Mouse (Mus musculus) heart, embryonic 12.5 days (tissue): ENCODE measurements around the gene Lgals1. TPM values are rescaled to one million over a fixed set of nuclear protein-coding genes. Genes with fewer than 3 reads are reported as not detected.
A peak's percentile ranks its signal among the peaks of the same experiment; 100 is the strongest.

Experiments
- ATAC-seq: fragments of 200-750 bp; cut with Nextera tagmentation; 2 replicates; pipeline ENCODE4 v1.8.0; 2017; ENCODE audit warnings: moderate TSS enrichment, moderate library complexity; ENCODE audit not compliant: insufficient number of reproducible peaks, low FRiP score
- H3K27ac ChIP-seq: fragments of 300-500 bp; sonication (generic); 2 replicates; pipeline ENCODE4 v1.5.1; 2016; ENCODE audit warnings: mild to moderate bottlenecking, moderate library complexity; ENCODE audit not compliant: poor library complexity, severe bottlenecking
- H3K27me3 ChIP-seq: fragments of 300-500 bp; sonication (generic); replicated peaks from 2 replicates; pipeline ENCODE4 v1.6.1; 2016; ENCODE audit warnings: mild to moderate bottlenecking, moderate library complexity
- H3K36me3 ChIP-seq: fragments of 300-500 bp; sonication (generic); 2 replicates; pipeline ENCODE4 v1.6.1; 2016; ENCODE audit warnings: mild to moderate bottlenecking, moderate library complexity
- H3K4me1 ChIP-seq: fragments of 300-500 bp; sonication (generic); replicated peaks from 2 replicates; pipeline ENCODE4 v1.6.1; 2016; ENCODE audit warnings: mild to moderate bottlenecking
- H3K4me2 ChIP-seq: fragments of 300-500 bp; sonication (generic); 2 replicates; pipeline ENCODE4 v1.6.1; 2016; ENCODE audit warnings: mild to moderate bottlenecking, moderate library complexity
- H3K4me3 ChIP-seq: fragments of 300-500 bp; sonication (generic); 2 replicates; pipeline ENCODE4 v1.5.1; 2016; ENCODE audit warnings: mild to moderate bottlenecking
- H3K9ac ChIP-seq: fragments of 300-500 bp; sonication (generic); 2 replicates; pipeline ENCODE4 v1.6.1; 2016; ENCODE audit warnings: mild to moderate bottlenecking, moderate library complexity
- H3K9me3 ChIP-seq: fragments of 300-500 bp; sonication (generic); replicated peaks from 2 replicates; pipeline ENCODE4 v1.6.1; 2016; ENCODE audit warnings: mild to moderate bottlenecking, moderate library complexity
- WGBS: fragments of 180-500 bp; shearing (Covaris S2); methylation state at CpG from one replicate; pipeline ENCODE4 v1.1.7; 2016; 5-methylcytosine and 5-hydroxymethylcytosine counted together
- polyA plus RNA-seq: library from polyadenylated mRNA; unstranded; fragments of >200 nt; fragmentation: Nextera tagmentation; extraction: Ambion mirVana; gene quantifications from 2 replicates; pipeline ENCODE4 v1.2.1, GENCODE M21; 2016

Lgals1 gene
- polyA plus RNA-seq, 1 experiment from 2014 or later = 690 TPM

- H3K4me2 ChIP-seq = peak overlapping the region; percentile 68
- H3K27me3 ChIP-seq = peaks cover 12% of the 10 kb centered on the region
- peak; percentile 54; the same call in 1 of the 2 replicates for ATAC-seq
- peak overlapping the region; percentile 43 for H3K4me3 ChIP-seq
- no peak overlapping the region for H3K27ac ChIP-seq
- H3K4me1 ChIP-seq = peaks cover 15% of the 10 kb centered on the region; the same call in 1 of the 2 replicates
- no peaks in the 10 kb centered on the region for H3K9me3 ChIP-seq
- peak overlapping the region; percentile 57 for H3K9ac ChIP-seq
- H3K36me3 ChIP-seq = peaks cover 42% of the 10 kb centered on the region
- WGBS = 2% methylated on average over 9 of the region's 9 CpGs
Measured at GRCm38 (mm10) chr15:78942663-78943062, 16.1 kb downstream of the Lgals1 start.

GRCm38 (mm10) chr15:78946232-78946631 lies 19.7 kb downstream of the Lgals1 start:
- peaks cover 12% of the 10 kb centered on the region for H3K27me3 ChIP-seq
- no peaks in the 10 kb centered on the region for H3K9me3 ChIP-seq
- H3K27ac ChIP-seq = no peak overlapping the region

GRCm38 (mm10) chr15:78947657-78948056 lies 21.1 kb downstream of the Lgals1 start, which contains the start of gene Triobp:
Gene Triobp (plus strand): TSS chr15:78947724.
- H3K27me3 ChIP-seq = peaks cover 12% of the 10 kb centered on the region
- H3K4me3 ChIP-seq = peak within 1 kb of the TSS; percentile 48
- peak within 1 kb of the TSS; percentile 81 for H3K4me2 ChIP-seq
- ATAC-seq = peak; percentile 93
- H3K4me1 ChIP-seq = peaks cover 17% of the 10 kb centered on the region
- H3K36me3 ChIP-seq = 0 out of 2 replicates have a peak, but pooled peaks cover 4% of the 10 kb centered on the region
- under 1% methylated on average over 24 of the region's 24 CpGs for WGBS
- no peaks in the 10 kb centered on the region for H3K9me3 ChIP-seq
- peak within 1 kb of the TSS; percentile 62 for H3K9ac ChIP-seq
- no peak within 1 kb of the TSS for H3K27ac ChIP-seq

More at GRCm38 (mm10) chr15:78946232-78946631, 19.7 kb downstream of the Lgals1 start:
- Histone ChIP-seq H3K4me1 (peaks cover 20% of the 10 kb centered on the region), H3K36me3 (peaks cover 7% of the 10 kb centered on the region), H3K4me3 (no peak overlapping the region), H3K4me2 (no peak overlapping the region), H3K9ac (no peak overlapping the region)
- ATAC-seq = no peak
- 75% methylated on average over 7 of the region's 7 CpGs for WGBS

GRCm38 (mm10) chr15:78948152-78948725 lies 21.7 kb downstream of the Lgals1 start:
- Histone ChIP-seq H3K4me2 (peak overlapping the region; percentile 81), H3K27ac (no peak overlapping the region)

GRCm38 (mm10) chr15:78948883-78949282 lies 22.4 kb downstream of the Lgals1 start:
- Histone ChIP-seq H3K27me3 (peaks cover 12% of the 10 kb centered on the region), H3K9ac (no peak overlapping the region), H3K4me1 (peaks cover 10% of the 10 kb centered on the region), H3K27ac (no peak overlapping the region), H3K4me3 (no peak overlapping the region), H3K4me2 (no peak overlapping the region), H3K9me3 (no peaks in the 10 kb centered on the region), H3K36me3 (peaks cover 6% of the 10 kb centered on the region; the same call in 1 of the 2 replicates)
- no peak for ATAC-seq
- WGBS = 94% methylated on average over 3 of the region's 3 CpGs

More at GRCm38 (mm10) chr15:78948152-78948725, 21.7 kb downstream of the Lgals1 start:
- 0 out of 2 replicates have a peak, but pooled peaks cover 4% of the 10 kb centered on the region for H3K36me3 ChIP-seq
- peaks cover 12% of the 10 kb centered on the region for H3K27me3 ChIP-seq
- H3K4me1 ChIP-seq = peaks cover 11% of the 10 kb centered on the region
- H3K4me3 ChIP-seq = peak overlapping the region; percentile 48
- H3K9ac ChIP-seq = peak overlapping the region; percentile 62
- WGBS = 10% methylated on average over 11 of the region's 11 CpGs
- no peaks in the 10 kb centered on the region for H3K9me3 ChIP-seq
- no peak for ATAC-seq

GRCm38 (mm10) chr15:78955663-78956062 lies 29.1 kb downstream of the Lgals1 start:
- Histone ChIP-seq H3K36me3 (peaks cover 15% of the 10 kb centered on the region), H3K27ac (no peak overlapping the region), H3K4me1 (peaks cover 7% of the 10 kb centered on the region; the same call in 1 of the 2 replicates), H3K27me3 (peaks cover 8% of the 10 kb centered on the region; the same call in 1 of the 2 replicates), H3K9me3 (no peaks in the 10 kb centered on the region), H3K9ac (no peak overlapping the region), H3K4me2 (no peak overlapping the region), H3K4me3 (no peak overlapping the region)
- WGBS = 58% methylated on average over 3 of the region's 3 CpGs
- no peak for ATAC-seq

- Histone ChIP-seq H3K4me3 (no peak overlapping the region), H3K27me3 (peaks cover 8% of the 10 kb centered on the region; the same call in 1 of the 2 replicates), H3K4me2 (no peak overlapping the region), H3K9ac (peak overlapping the region; percentile 36; the same call in 1 of the 2 replicates), H3K36me3 (peaks cover 15% of the 10 kb centered on the region), H3K4me1 (peaks cover 7% of the 10 kb centered on the region; the same call in 1 of the 2 replicates), H3K27ac (no peak overlapping the region), H3K9me3 (no peaks in the 10 kb centered on the region)
- 62% methylated on average over 4 of the region's 4 CpGs for WGBS
- ATAC-seq = no peak
Measured at GRCm38 (mm10) chr15:78956351-78956750, 29.8 kb downstream of the Lgals1 start.

GRCm38 (mm10) chr15:78957021-78957420 lies 30.5 kb downstream of the Lgals1 start:
- Histone ChIP-seq H3K27ac (no peak overlapping the region), H3K36me3 (peaks cover 15% of the 10 kb centered on the region), H3K9me3 (no peaks in the 10 kb centered on the region), H3K4me3 (no peak overlapping the region), H3K27me3 (peaks cover 8% of the 10 kb centered on the region; the same call in 1 of the 2 replicates), H3K4me2 (no peak overlapping the region), H3K9ac (peak overlapping the region; percentile 36; the same call in 1 of the 2 replicates), H3K4me1 (peaks cover 7% of the 10 kb centered on the region; the same call in 1 of the 2 replicates)
- ATAC-seq = no peak
- WGBS = 52% methylated on average over 15 of the region's 15 CpGs

GRCm38 (mm10) chr15:78959537-78959936 lies 33.0 kb downstream of the Lgals1 start:
- Histone ChIP-seq H3K36me3 (0 out of 2 replicates have a peak, but pooled peaks cover 5% of the 10 kb centered on the region), H3K27ac (no peak overlapping the region), H3K4me1 (peaks cover 12% of the 10 kb centered on the region; the same call in 1 of the 2 replicates), H3K4me2 (no peak overlapping the region), H3K9me3 (no peaks in the 10 kb centered on the region), H3K9ac (no peak overlapping the region), H3K4me3 (no peak overlapping the region), H3K27me3 (peaks cover 8% of the 10 kb centered on the region; the same call in 1 of the 2 replicates)
- no peak for ATAC-seq
- WGBS = 87% methylated on average over 11 of the region's 11 CpGs

- WGBS = 73% methylated on average over 4 of the region's 4 CpGs
- Histone ChIP-seq H3K4me3 (no peak overlapping the region), H3K27ac (no peak overlapping the region), H3K36me3 (0 out of 2 replicates have a peak, but pooled peaks cover 5% of the 10 kb centered on the region), H3K9me3 (no peaks in the 10 kb centered on the region), H3K4me1 (peaks cover 12% of the 10 kb centered on the region; the same call in 1 of the 2 replicates), H3K4me2 (no peak overlapping the region), H3K9ac (no peak overlapping the region), H3K27me3 (peaks cover 8% of the 10 kb centered on the region; the same call in 1 of the 2 replicates)
- ATAC-seq = no peak
Measured at GRCm38 (mm10) chr15:78960088-78960487, 33.6 kb downstream of the Lgals1 start.

- no peak overlapping the region for H3K4me2 ChIP-seq
- 0 out of 2 replicates have a peak, but pooled peaks cover 6% of the 10 kb centered on the region for H3K4me1 ChIP-seq
- no peaks in the 10 kb centered on the region for H3K9me3 ChIP-seq
- 0 out of 2 replicates have a peak, but pooled peaks cover 5% of the 10 kb centered on the region for H3K36me3 ChIP-seq
- no peak overlapping the region for H3K9ac ChIP-seq
- peaks cover 3% of the 10 kb centered on the region; the same call in 1 of the 2 replicates for H3K27me3 ChIP-seq
- 0 out of 2 replicates have a peak, but pooled peaks have one; percentile 31 for ATAC-seq
- no peak overlapping the region for H3K27ac ChIP-seq
- WGBS = 33% methylated on average over 2 of the region's 2 CpGs
- H3K4me3 ChIP-seq = no peak overlapping the region
Measured at GRCm38 (mm10) chr15:78962885-78963284, 36.4 kb downstream of the Lgals1 start.
